Mouse (Mus musculus) C2C12 (cell line): ENCODE results near the gene Tln1.

ENCODE experiments used
- CTCF ChIP-seq: IDR thresholded peaks from one replicate; pipeline ENCODE4 v1.5.1; 2011; ENCODE audit not compliant: control insufficient read depth, insufficient read depth, insufficient read length
- FOSL1 ChIP-seq: IDR thresholded peaks from one replicate; pipeline ENCODE4 v1.8.0; 2011; ENCODE audit warnings: mild to moderate bottlenecking, low read length; ENCODE audit not compliant: poor library complexity, insufficient read depth, severe bottlenecking
- MAX ChIP-seq: IDR thresholded peaks from one replicate; pipeline ENCODE4 v1.6.1; 2011; ENCODE audit warnings: mild to moderate bottlenecking, control low read depth
- MYOD1 ChIP-seq: IDR thresholded peaks from one replicate; pipeline ENCODE4 v1.6.1; 2011; ENCODE audit warnings: low read depth; ENCODE audit not compliant: control insufficient read depth, insufficient read length
- MYOG ChIP-seq: IDR thresholded peaks from one replicate; pipeline ENCODE4 v1.6.1; 2011; ENCODE audit not compliant: control insufficient read depth, insufficient read length; ENCODE audit errors: extremely low read depth
- USF1 ChIP-seq: IDR thresholded peaks from one replicate; pipeline ENCODE4 v1.6.1; 2011; ENCODE audit warnings: low read depth, mild to moderate bottlenecking, control low read depth, moderate library complexity

DNA sequence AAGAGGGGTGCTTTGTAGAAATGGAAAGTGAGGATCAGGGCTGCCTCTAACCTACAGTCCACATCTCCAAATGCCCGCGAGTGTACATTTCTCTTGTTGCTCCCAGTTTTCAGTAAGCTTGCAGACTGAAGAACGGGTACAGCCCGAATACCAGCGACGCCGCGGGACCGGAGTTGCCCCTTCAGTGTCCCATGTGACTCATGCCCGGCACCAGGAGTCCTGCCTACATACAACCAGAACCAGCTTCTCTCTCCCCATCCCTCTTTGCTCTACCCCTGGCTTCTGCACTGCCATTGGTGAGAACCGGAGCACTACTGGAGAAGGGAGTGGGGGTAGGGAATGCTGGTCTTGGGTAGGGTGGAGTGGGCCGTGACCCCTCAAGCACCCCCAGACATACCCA, 18.9 kb upstream of the Tln1 start:
- TF ChIP-seq MYOD1 (no peak), CTCF (no peak), MAX (no peak), FOSL1 (no peak), USF1 (no peak), MYOG (no peak)
